Mouse (Mus musculus): ENCODE data around the gene N4bp1.
A peak's percentile ranks its signal among the peaks of the same experiment; 100 is the strongest.

Gene N4bp1

GRCm38 (mm10) chr8:86861516-86861915 is 23.5 kb downstream of the N4bp1 start:
- no peak for DNase-seq (ENCODE audit: low spot score in 2 of 2)

- DNase-seq (ENCODE audit: low spot score in 2 of 2), result no peak
Observed at GRCm38 (mm10) chr8:86856248-86856647, 28.8 kb downstream of the N4bp1 start.

- no peak for DNase-seq (ENCODE audit: low spot score in 2 of 2)
Observed at GRCm38 (mm10) chr8:86854686-86855085, 30.4 kb downstream of the N4bp1 start.

DNA sequence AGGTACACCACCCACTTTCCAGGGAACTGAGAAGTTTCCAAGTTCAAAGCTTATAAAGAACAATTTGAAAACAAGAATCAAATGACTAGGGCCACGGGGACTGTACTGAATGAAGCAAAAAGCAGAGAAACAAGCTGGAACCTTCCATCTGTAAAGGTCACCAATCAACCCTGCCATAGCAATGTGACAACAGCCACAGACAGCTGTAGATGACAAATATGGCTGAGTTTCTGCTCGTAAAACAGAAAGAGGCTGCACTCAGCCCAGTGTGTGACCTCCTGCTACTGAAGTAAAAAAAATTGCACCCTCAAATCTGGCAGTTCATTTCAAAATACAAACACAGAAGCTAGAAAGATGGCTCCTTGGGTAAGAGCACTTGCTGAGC is 31.1 kb downstream of the N4bp1 start:
- DNase-seq (ENCODE audit: low spot score in 2 of 2), result no peak

GRCm38 (mm10) chr8:86853266-86853988 is 31.6 kb downstream of the N4bp1 start:
- no peak for DNase-seq (ENCODE audit: low spot score in 2 of 2)

- no peak for DNase-seq (ENCODE audit: low spot score in 2 of 2)
Observed at GRCm38 (mm10) chr8:86852491-86852890, 32.6 kb downstream of the N4bp1 start.

DNA sequence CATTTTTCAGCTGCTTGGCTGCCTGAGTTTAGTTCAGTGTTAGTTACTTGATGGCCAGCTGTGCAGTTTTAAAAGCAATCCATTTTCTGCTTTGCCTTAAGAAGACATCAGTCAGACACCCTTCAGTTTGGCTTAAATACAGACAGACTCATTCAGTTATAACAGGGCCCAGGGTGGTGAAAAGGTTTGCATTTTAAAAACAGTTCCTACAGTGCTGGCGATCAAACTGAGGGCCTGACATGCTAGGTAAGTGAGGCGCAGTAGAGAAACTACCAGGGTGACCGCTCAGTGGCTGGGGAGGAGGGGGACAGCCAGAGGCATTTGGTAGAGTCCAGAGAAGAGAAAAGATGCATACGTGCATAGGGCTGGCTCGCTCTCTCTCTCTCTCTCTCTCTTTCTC is 36.2 kb downstream of the N4bp1 start:
- no peak for DNase-seq (ENCODE audit: low spot score in 2 of 2)

- DNase-seq (ENCODE audit: low spot score in 2 of 2), result no peak
Observed at GRCm38 (mm10) chr8:86848401-86848800, 36.7 kb downstream of the N4bp1 start.

DNA sequence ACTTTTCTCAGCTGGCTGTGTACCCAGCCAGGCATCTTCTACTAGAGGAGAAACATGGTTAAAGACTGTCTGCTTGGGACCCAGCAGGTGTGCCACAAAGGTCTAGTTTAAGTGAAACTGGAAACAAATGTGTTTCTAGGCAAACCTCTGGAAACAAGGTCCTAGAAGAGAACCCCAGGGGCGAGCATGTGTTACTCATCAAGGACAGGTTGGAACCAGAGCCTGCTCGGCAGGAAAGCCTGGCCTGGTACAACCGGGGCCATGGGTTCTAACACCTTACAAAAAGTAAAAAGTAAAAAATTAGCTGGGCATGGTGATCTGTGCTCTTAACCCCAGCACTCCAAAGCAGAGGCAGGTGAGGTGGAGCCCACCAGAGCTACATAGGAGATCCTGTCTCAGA is 38.0 kb downstream of the N4bp1 start:
- DNase-seq (ENCODE audit: low spot score in 2 of 2), result no peak

GRCm38 (mm10) chr8:86845875-86846274 is 39.2 kb downstream of the N4bp1 start:
- no peak for DNase-seq (ENCODE audit: low spot score in 2 of 2)

DNA sequence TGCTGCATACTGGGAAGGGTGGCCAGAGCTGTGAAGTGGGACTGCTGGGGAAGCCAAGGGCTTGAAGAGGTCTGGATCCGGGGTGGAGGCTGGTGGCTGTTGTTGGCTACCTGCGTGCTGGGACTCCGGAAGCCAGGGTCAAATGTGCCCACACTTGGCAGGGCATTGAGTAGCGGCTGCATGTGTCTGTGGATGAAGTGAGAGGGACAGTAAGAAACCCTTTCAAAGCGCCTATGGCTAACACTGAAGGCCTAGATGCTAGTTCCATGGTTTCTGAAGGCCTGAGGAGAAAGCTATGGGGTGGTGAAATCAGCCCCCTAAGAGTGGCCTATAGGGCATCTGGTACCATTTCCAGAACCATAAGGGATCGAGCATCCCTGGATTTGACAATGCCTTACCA is 40.2 kb downstream of the N4bp1 start:
- no peak for DNase-seq (ENCODE audit: low spot score in 2 of 2)

GRCm38 (mm10) chr8:86843896-86844295 is 41.2 kb downstream of the N4bp1 start:
- peak; percentile 26 to 48 for DNase-seq (ENCODE audit: low spot score in 2 of 2)

DNA sequence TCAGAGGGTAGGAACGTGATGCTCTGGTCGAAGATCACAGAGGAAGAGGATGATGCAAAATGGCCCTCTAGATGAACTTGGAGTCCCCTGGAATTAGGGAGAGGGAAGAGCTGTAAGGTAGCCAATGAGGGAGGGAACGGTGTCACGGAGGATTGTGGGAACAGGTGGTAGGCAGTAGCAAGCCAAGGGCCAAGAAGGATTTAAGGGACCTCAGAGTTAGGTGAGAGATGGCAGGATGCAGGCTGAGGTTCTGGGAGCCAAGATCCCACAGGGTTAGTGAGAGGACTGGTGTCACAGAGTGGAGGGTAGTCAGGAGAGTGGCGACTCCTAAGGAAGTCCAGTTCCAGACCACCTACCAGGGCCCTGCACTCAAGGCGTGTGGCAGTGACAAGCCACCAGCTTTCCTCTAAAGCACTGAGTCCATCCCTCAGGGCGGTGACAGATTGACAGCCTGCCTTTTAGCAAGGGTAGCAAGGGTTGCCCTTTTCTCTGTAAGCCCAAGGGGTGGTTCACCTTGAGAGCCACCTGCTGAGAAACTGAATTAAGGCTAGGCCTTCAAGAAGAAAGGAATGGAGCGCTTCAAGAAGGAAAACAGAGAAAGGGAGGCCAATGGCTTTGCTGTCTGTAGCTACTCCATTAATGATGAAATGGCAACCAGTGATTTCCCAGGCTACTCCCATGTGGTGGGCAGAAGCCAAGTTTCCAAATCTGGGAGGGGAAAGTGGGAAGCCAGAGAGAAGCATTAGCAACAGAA is 43.3 kb downstream of the N4bp1 start:
- DNase-seq (ENCODE audit: low spot score in 2 of 2), result no peak

DNA sequence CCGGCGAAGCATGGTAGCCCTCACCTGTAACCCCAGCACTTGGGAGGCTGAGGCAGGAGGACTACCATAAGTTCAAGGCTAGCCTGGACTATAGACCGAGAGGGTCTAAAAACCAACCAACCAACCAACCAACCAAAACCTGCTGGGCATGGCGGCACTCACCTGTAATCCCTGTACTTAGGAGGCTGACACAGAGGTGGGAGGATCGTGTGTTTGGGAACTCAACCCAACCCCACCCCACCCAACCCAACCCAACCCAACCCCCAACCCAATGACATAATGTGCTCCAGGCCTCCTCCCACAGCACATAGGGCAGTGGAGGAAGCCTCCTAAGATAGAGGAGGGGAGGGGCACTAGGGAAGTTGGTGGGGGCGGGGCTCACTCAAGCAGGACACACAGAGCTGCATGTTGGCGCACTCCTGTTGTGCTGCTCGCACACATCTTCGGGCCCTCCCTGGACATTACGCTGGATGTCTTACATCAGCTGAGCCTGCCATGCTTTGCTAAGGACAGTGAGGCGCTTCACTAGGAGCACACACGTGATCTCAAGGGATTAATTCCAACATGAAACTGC is 44.9 kb downstream of the N4bp1 start:
- DNase-seq (ENCODE audit: low spot score in 2 of 2), result no peak

DNA sequence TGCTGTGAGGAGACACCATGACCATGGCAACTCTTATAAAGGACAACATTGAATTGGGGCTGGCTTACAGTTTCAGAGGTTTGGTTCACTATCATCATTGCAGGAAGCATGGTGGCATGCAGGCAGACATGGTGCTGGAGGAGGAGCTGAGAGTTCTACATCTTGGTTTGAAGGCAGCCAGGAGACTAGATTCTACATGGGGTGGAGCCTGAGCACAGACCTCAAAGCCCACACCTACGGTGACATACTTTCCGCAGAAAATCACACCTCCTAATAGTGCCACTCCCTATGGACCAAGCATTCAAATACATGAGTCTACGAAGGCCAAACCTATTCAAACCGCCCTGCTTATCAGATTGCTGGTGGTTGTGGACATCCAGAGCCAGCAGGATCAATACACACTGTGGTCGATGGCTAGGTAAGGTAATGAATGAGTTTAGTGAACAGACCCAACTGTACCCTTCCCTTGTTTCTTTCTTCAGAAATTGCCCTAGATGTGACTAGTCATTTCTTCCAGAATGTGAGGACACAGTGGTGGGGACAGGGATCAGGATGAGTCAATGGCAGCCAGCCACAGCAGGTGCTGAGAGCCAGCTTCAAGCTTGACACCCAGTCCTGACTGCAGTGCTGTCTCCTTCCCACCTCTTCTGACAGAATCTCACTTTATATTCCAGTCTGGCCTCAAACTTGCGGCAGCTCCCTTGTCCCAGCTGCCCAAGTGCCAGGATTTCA is 46.2 kb downstream of the N4bp1 start:
- no peak for DNase-seq (ENCODE audit: low spot score in 2 of 2)

GRCm38 (mm10) chr8:86837234-86837633 is 47.8 kb downstream of the N4bp1 start:
- DNase-seq (ENCODE audit: low spot score in 2 of 2), result no peak

DNA sequence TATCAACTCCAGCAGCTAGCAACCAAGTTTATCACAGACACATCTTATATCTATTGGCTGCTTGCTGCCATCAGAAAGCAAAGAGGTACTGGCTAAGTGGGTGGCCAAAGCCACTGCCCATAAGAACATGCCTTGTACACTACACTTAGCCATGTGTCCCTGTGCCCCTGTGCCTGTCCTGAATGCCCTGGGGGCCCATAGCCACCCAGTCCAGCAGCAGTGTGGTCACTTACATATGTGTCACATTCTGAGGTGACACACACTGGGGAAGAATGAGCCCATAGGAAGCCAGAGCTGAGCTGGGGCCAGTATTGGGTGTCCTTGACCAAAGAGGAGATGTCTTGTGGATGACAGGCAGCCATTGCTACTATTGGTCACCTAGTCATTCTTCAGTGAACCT is 49.2 kb downstream of the N4bp1 start:
- no peak for DNase-seq (ENCODE audit: low spot score in 2 of 2)

- DNase-seq (ENCODE audit: low spot score in 2 of 2), result no peak
Observed at GRCm38 (mm10) chr8:86834496-86835260, 50.4 kb downstream of the N4bp1 start.

DNA sequence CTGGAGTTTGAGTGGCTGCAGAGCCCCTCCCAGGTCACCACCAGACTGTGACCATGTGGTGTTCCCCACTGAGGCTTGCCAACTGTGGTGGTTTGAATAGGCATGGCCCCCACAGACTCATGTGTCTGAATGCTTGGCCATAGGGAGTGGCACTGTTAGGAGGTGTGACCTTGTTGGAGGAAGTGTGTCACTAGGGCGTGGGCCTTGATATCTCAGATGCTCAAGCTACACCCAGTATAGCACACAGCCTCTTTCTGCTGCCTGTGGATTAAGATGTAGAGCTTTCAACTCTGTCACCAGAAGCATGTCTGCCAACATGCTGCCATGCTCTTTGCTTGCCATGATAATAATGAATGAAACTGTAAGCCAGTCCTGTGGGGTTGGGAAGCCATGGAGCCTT is 51.1 kb downstream of the N4bp1 start:
- no peak for DNase-seq (ENCODE audit: low spot score in 2 of 2)

GRCm38 (mm10) chr8:86828925-86829324 is 56.1 kb downstream of the N4bp1 start:
- DNase-seq (ENCODE audit: low spot score in 2 of 2), result no peak

DNA sequence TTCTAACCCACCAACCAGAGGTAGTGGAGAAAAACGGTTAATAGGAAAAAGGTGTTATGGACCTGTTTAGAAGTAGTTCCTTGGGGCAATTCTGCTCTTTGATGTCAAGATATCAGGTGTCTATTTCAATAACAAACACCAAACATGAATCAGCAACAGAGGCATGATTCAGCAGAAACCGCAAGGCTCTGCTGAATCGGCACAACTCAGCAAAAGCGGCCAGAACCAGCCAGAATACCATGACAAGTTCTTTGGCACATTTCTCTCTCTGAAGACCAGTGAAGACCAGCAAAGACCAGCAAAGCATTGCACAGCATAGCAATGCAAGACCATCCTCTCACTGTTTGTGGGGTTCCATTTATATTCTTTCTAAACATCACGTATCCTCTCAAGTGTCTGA is 57.9 kb downstream of the N4bp1 start:
- DNase-seq (ENCODE audit: low spot score in 2 of 2), result no peak

DNA sequence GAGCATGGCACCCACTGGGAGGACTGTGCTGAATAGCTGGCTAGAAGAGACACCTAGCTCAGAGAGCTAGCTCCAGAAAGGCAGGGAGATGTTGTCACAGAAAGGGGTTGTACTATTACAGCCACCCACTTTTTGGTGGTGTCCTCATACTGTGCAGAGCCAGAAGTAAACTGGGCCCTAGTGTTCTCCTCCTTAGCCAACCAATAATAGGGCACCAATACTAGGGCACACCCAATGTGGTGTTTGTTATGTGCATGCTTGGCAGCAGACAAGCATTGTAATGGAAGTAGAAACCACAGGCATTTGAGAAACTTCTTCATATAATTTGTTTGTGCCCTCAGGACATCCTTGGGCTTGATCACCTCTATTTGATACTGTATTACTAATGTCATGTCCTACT is 58.5 kb downstream of the N4bp1 start:
- no peak for DNase-seq (ENCODE audit: low spot score in 2 of 2)
